Mouse (Mus musculus): ENCODE results near the gene Smim1.

Gene Smim1

DNA sequence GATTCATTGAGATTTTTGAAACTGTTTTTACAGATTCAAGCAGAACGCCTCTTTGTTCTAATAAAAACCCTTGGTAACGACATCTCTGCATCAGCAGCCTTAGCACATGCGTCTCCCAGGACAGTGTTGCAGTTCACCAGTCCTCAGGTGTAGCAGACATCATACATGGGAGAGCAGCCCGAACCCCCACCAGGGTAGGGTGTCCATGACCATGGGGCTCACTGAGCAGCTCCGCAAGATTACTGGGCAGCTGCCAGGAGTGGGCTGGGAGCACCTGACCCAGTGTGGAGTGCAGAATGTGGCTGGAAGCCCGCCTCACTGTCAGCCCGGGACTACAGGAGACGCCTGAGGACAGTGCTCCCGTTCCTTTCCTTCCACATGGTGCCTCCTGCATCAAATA is 4.6 kb downstream of the Smim1 start:
- DNase-seq (ENCODE audit: low spot score in 2 of 2) = no peak

DNA sequence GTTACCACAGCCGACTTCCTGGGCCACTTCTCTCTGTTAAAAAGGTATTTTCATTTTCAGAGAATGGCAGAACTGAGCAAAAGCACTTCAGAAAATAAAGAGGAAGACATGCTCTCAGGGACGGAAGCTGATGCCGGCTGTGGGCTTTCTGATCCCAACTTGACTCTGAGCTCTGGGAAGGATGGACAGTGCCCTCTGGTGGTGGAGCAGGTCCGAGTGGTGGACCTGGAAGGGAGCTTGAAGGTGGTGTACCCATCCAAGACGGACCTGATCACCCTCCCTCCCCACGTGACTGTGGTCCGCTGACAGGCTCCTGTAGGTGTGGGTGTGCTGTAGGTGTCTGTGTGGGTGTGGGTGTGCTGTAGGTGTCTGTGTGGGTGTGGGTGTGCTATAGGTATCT is 6.5 kb downstream of the Smim1 start:
- DNase-seq (ENCODE audit: low spot score in 2 of 2) = no peak

DNA sequence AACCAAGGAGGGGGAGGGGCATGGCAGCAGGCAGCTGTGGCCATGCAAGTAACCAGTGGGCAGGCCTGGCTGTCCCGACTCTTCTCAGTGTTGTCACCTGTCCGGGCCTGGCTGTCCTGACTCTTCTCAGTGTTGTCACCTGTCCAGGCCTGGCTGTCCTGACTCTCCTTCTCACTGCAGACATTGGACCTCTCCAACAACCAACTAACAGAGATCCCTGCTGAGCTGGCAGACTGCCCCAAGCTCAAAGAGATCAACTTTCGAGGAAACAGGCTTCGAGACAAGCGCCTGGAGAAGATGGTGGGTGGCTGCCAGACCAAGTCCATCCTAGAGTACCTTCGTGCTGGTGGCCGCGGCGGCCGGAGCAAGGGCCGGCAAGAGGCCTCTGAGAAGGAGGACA is 10.6 kb downstream of the Smim1 start:
- no peak for DNase-seq (ENCODE audit: low spot score in 2 of 2)

DNA sequence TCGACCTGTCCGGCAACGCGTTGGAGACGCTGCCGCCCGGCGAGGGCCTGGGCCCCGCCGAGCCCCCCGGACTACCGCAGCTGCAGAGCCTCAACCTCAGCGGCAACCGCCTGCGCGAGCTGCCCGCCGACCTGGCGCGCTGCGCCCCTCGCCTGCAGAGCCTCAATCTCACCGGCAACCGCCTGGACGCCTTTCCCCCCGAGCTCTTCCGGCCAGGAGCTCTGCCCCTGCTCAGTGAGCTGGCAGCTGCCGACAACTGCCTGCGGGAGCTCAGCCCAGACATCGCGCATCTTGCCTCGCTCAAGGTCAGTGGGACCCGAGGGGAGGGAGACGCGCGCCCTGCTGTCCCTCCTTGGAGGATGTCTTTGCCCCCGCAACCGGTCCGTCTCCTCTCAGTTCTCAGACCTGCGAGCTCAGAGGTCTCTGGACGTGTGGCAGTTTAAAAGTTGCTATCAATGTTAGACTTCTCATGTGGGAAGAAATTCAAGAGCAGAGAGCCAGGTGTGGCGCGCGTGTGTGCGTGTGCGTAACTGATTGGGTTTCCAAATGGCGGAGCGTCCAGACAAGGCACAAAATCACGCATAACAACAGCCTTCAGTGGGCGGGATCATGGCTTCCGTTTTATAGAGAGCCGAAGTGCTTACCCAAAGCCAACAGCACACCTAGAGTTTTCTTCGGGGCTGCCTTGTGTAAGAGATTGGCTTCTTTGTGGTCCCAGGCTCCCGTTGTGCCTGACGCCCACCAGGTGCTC is 13.7 kb downstream of the Smim1 start:
- DNase-seq (ENCODE audit: low spot score in 2 of 2) = no peak

DNA sequence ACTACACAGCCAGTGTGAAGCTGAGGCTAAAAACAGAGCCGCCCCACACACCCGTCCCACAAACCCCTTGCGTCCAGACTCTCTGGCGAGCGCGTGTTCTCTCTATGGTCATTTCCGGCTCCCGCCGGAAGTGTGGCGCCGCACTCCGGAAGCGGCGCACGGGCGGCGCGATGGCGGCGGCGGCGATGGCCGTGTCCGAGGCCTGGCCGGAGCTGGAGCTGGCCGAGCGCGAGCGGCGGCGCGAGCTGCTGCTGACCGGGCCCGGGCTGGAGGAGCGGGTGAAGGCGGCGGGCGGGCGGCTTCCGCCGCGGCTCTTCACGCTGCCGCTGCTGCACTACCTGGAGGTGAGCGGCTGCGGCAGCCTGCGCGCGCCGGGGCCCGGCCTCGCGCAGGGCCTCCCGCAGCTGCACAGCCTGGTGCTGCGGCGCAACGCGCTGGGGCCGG is 14.4 kb downstream of the Smim1 start, which contains the start of gene Lrrc47:
Gene Lrrc47, plus strand, starts transcription at position 86 of the 444 bp plus-strand sequence.
- peak; percentile 67 to 82 for DNase-seq (ENCODE audit: low spot score in 2 of 2)

DNA sequence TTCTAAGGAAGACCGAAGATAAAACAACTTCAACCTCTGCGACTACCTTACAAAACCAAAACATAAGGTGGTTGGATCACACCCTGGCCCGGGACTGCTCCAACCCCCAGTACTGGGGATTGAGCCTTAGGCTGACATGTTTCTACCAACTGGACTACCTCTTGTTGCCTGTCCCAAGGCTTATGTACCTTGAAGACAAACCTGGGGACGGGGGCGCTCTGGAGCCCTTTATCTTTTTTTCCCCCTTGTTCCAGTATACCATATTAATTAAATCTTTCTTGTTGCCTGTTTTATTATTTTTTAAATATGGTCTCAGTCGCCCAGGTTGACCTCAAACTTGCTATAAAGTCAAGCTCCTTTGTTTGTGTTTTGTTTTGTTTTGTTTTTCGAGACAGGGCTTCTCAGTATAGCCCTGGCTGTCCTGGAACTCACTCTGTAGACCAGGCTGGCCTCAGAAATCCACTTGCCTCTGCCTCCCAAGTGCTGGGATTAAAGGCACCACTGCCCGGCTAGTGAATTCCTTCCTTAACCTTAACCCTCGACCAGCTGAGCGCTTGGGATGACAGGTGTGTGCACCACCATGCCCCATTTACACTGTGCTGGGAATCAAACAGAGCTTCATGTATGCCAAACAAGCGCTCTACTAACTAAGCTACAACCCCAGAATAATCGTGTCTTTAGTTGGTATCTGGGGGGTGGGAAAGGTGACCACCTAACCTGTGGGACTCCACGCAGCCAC is 15.0 kb downstream of the Smim1 start:
- DNase-seq (ENCODE audit: low spot score in 2 of 2) = no peak

DNA sequence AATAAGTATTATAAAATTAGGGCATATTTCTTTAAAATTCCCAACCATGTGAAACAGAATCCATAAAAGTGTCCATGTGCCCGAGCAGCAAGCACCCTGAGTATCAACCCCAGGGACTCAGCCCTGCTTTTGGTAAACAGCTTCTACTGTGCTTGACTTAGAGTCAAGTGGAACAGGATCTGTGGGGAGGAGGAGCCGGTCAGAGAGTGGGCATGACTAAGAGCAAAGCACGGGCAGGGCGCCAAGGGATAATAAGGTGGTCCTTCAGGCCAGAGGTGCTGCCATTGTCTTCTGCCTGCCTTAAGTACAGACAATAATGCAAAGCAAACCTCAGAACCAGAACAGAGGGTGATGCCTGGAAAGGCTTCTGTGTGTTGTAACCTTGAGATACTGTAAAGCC is 18.3 kb downstream of the Smim1 start:
- no peak for DNase-seq (ENCODE audit: low spot score in 2 of 2)

DNA sequence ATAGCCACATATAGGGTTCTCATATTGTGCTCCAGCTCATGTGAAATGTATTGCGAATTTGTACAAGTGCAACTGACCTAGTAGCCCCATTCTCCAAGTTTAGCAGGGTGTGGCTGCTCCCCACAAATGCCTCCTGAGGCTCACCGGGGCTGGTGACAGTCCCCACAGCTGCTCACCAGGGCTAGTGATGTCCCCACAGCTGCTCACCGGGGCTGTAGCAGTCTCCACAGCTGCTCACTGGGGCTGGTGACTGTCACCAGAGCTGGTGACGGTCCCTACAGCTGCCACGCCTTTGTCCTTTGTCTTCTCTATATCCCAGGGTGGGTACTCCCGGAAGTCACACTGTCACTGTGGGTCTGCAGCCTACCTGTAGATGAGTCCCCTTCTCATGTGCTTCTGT is 19.8 kb downstream of the Smim1 start:
- DNase-seq (ENCODE audit: low spot score in 2 of 2) = no peak

DNA sequence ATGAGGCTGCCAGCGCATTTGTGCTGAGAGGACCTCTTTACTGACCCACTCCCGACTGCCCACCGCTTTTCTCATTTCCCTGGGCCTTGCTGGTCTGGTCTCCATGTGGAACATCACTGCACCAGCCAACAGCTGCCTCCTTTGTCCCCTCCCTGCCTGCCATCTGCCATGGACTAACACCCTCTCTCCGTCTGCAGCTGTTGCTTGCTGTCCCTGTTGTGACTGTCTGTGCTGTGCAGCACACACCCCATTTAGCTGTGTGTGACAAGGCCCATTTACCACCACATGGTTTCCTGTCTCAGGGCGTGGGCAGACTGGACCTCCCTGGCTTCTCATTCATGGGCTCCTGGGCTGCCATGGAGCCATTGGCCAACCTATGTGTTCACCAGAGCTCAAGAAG is 20.5 kb downstream of the Smim1 start:
- no peak for DNase-seq (ENCODE audit: low spot score in 2 of 2)

DNA sequence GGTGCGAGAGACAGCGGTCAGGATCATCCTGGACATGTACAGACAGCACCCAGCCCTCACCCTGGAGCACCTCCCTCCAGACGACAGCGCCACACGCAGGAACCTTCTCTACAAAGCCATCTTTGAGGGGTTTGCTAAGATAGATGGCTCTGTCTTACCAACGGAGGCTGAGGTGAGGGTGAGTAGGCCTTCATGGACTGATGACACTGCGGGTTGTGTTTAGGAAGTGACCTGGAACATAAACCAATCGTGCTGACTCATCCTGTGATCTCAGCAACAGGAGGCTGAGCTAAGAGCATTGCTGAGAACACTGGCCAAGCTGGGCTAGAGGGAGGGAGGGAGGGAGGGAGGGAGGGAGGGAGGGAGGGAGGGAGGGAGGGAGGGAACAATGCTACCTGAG is 32.5 kb downstream of the Smim1 start:
- no peak for DNase-seq (ENCODE audit: low spot score in 2 of 2)

DNA sequence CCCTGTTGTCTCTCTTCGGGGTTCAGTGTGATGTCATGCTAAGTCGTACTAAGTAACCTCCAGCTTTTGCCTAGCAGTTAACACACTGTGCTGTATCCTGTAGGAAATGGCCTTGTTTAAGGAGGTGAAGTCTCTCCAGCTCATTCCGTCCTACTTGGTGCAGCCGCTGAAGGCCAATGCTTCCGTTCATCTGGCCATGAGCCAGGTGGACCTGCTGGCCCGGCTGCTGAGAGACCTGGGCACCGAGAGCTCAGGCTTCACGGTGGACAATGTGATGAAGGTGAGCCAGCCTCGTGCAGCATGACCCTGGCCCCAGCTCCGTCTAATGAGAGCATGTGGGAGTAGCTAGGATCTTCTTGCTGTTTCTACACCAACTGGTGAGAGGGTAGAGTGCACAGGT is 33.3 kb downstream of the Smim1 start:
- DNase-seq (ENCODE audit: low spot score in 2 of 2) = no peak

DNA sequence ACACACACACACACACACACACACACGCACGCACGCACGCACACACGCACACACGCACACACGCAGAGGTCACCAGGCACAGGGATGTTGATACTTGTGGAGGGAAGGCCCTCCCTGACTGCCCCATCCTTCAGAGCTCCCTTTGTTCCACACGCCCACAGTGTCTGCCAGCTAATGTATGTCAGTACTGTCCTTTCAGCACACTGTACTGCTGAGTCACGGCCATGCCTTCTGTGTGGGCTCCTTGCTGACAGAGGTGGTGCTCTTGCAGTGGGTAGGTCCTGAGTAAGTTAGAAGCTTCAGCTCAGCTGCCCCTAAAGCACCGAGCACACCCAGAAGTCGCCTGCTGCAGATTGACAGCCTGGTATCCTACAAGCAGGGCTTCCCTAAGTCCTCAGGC is 45.6 kb downstream of the Smim1 start:
- no peak for DNase-seq (ENCODE audit: low spot score in 2 of 2)

DNA sequence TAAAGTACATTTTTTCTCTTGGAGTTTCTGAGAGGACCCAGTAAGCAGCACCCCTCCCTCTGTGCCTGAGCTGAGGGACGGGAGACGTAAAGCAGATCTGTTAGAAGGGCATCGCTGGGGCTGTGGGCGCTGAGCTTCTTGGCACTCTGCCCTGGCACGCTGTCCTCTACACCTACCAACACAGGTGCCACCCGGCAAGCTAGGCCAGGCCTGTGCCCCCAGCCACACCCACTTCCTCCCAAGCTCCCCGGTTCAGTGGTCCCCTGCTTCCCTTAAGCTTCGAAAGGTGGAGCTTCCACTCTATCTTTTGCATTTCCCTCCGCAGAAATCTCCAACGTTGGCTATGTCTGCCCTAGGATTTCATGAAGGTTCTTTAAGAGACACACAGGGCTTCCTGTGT is 46.8 kb downstream of the Smim1 start:
- no peak for DNase-seq (ENCODE audit: low spot score in 2 of 2)

DNA sequence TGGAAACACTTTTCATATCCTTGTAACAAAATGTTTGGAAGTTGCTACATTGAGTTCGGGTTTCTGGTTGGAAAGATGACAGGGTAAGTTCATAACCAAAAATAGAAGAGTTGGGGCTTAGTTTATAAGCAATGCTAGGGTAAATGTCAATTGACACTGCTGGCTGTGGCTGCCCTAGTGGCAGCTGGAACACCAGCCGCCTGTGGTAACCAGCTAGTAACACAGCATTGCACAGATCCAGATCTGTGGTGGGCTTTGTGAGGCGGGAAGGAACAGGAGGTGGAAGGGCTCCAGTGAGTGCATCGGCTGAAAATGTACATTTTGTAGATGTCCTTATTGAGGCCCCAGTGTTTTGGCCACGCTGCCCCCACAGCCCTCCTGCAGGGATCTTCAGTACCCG is 50.3 kb downstream of the Smim1 start:
- no peak for DNase-seq (ENCODE audit: low spot score in 2 of 2)

DNA sequence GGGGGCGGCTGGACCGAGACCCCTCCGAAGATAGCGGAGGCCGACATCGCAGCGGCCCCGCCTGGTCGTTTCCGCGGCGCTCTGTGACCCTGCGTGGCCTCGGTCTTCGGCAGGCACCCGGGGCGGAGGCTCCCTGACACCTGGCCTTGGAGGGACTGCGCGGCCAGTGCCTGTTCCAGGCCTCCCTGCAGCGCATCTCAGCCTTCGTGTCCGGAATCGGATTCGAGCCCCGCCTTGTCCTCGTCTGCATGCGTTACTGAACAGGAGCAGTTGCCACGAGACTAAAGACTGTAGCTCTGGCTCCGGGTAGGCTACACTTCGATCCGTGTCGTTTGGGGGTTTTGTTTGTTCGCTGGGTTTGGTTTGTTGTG is 50.8 kb downstream of the Smim1 start:
- DNase-seq (ENCODE audit: low spot score in 2 of 2) = no peak

DNA sequence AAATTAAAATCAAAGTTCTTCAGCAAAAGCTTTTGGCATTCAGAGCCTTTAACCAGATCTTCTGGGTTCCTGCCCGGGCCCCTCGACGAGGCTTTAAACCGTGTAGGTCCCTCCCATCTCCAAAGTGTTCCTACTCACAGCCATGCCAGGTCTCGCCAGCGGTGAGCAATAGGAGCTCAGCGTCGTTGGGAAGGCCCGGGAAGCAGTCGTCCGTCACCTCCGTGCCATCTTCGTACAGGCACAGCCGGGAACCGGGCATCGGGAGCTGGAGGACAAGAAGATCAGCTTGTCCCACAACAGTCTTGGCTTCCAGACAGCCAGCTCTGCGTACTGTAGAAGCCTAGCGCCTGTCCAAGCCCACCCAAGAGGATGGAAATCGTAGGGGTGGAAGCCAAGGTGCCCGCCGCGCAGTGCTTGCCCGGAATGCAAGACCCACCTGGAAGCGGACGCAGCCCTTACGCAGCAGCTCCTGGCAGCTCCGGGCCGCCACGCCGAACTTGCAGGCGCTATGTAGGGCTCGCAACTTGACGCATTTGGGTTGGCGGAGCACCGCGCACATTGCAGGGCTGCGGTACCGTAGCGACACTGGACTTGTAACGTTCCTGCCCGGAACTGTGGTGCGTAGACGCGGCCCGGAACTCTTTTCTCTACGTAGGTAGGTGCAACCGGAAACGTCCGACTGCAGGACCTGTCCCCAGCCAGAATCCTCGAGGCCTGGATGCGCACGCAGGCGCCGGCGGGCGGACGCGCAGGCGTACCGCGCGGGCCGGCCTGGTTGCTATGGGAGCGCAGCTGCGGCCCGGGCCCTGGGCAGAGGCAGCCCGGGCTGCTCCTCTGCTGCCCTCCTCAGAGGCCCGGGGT is 51.4 kb downstream of the Smim1 start, which contains the start of the genes Dffb and Cep104:
Gene Dffb, minus strand, starts transcription at position 696 of the 861 bp plus-strand sequence.
Gene Cep104, plus strand, starts transcription at position 764 of the 861 bp plus-strand sequence.
- peak; percentile 87 to 92 for DNase-seq (ENCODE audit: low spot score in 2 of 2)

All from urinary bladder, postnatal 36 days (tissue).